Mouse (Mus musculus): ENCODE results near the gene Mettl23.

GRCm38 (mm10) chr11:116834954-116835353 lies 8.1 kb upstream of the Mettl23 start:
- TF ChIP-seq EP300 (IDR thresholded peaks at IDR 0.05; ENCODE audit: low read depth) (no peak), CTCF (IDR thresholded peaks at IDR 0.05; ENCODE audit: low read depth) (no peak)

All from liver, embryonic 14.5 days (tissue).